Mouse (Mus musculus) erythroblast, embryonic 14.5 days (primary cell): ENCODE measurements around the gene Wdr81. TPM values are rescaled to one million over a fixed set of nuclear protein-coding genes. Genes with fewer than 3 reads are reported as not detected.

ENCODE experiments used
- H3K27me3 ChIP-seq: 2 replicates; pipeline ENCODE4 v1.6.1; 2012; ENCODE audit warnings: inconsistent platforms; ENCODE audit not compliant: control insufficient read depth
- H3K36me3 ChIP-seq: 2 replicates; pipeline ENCODE4 v1.6.1; 2012; ENCODE audit warnings: mild to moderate bottlenecking, inconsistent platforms; ENCODE audit not compliant: control insufficient read depth
- H3K4me1 ChIP-seq: 2 replicates; pipeline ENCODE4 v1.6.1; 2012; ENCODE audit warnings: inconsistent platforms; ENCODE audit not compliant: control insufficient read depth
- H3K4me3 ChIP-seq: replicated peaks from 2 replicates; pipeline ENCODE3; 2012; ENCODE audit warnings: moderate library complexity, mild to moderate bottlenecking, inconsistent platforms
- H3K9me3 ChIP-seq: 2 replicates; pipeline ENCODE4 v1.6.1; 2012; ENCODE audit warnings: low read length, inconsistent platforms, mixed read lengths; ENCODE audit not compliant: control insufficient read depth
- GATA1 ChIP-seq: IDR thresholded peaks from 2 replicates; pipeline ENCODE4 v1.6.1; 2012; ENCODE audit warnings: low read length, inconsistent platforms, mixed read lengths
- TAL1 ChIP-seq: IDR thresholded peaks from 3 replicates; pipeline ENCODE4 v1.6.1; 2012; ENCODE audit warnings: low read length, inconsistent platforms, mixed read lengths
- polyA plus RNA-seq: library from polyadenylated mRNA; stranded (reverse); fragments of >175 nt; gene quantifications from 2 replicates; pipeline ENCODE4 v1.2.3, GENCODE M21; 2012

The Wdr81 gene
- polyA plus RNA-seq, 1 experiment = 11.2 TPM

DNA sequence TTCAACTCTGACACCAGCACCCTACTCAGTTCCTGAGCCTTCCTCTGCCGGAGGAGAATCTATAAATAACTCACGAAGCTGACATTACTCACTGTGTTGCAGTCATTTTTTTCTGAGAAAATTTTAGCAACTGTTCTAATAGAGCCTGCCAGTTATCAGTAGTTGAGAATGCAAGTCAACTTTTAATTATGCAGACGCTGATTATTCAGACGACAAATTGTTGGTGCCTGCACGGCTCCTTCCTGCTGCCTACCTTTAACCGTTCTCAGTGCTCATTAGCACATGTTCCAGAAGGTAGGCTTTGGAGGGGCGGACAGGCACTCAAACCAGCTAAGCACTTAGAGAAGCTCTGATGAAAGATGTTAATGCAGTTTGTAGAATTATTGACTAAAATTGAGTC lies 57.1 kb downstream of the Wdr81 start:
- Histone ChIP-seq H3K27me3 (no peaks in the 10 kb centered on the region), H3K4me1 (peaks cover 2% of the 10 kb centered on the region), H3K9me3 (no peaks in the 10 kb centered on the region), H3K36me3 (peaks cover 6% of the 10 kb centered on the region), H3K4me3 (no peak overlapping the region)
- no peak for TF ChIP-seq GATA1
- no peak for TF ChIP-seq TAL1

DNA sequence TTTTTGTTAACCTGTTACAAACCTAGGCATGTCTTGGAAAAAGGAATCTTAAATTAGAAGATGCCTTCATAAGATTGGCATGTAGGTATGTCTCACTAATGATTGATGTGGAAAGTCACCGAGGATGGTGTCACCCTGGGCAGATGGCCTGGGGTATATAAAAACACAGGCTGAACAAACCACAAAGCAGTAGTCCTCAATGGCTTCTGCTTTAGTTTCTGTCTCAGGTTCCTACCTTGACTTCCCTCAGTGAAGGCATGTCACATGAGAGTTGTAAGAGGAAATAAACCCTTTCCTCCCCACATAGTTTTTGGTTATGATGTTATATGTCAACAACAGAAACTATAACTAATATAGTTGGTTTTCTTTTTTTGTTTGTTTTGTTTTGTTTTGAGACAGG lies 58.9 kb downstream of the Wdr81 start:
- H3K9me3 ChIP-seq = no peaks in the 10 kb centered on the region
- H3K4me3 ChIP-seq = no peak overlapping the region
- TF ChIP-seq TAL1 (no peak), GATA1 (no peak)
- peaks cover 6% of the 10 kb centered on the region for H3K36me3 ChIP-seq
- no peaks in the 10 kb centered on the region; the same call in 1 of the 2 replicates for H3K4me1 ChIP-seq
- no peaks in the 10 kb centered on the region for H3K27me3 ChIP-seq

Other genes with a start within 250 kb of the Wdr81 start
- gene Rpa1, start 106.4 kb downstream of the Wdr81 start, polyA plus RNA-seq = 7.1 and 7.4 TPM in 2 replicates
- 0.19 and 0.22 TPM in 2 replicates for gene Smyd4, start 106.3 kb downstream of the Wdr81 start, polyA plus RNA-seq
- gene Serpinf1, start 32.0 kb downstream of the Wdr81 start, polyA plus RNA-seq = 0.18 and 0.25 TPM in 2 replicates
- gene Serpinf2, start 15.1 kb downstream of the Wdr81 start, polyA plus RNA-seq = 0.36 and 0.42 TPM in 2 replicates
- 0.15 and 0.41 TPM in 2 replicates for gene Tlcd2, start 7.0 kb upstream of the Wdr81 start, polyA plus RNA-seq
- gene Prpf8, start 32.1 kb upstream of the Wdr81 start, polyA plus RNA-seq = 2.2 and 4.5 TPM in 2 replicates
- gene Rilp, start 55.4 kb upstream of the Wdr81 start, polyA plus RNA-seq = 0.10 TPM in 1 of 2 replicates, not detected in the other
- 0.04 and 0.06 TPM in 2 replicates for gene Scarf1, start 58.8 kb upstream of the Wdr81 start, polyA plus RNA-seq
- gene Slc43a2, start 77.0 kb upstream of the Wdr81 start, polyA plus RNA-seq = 0.29 and 0.56 TPM in 2 replicates
- gene Pitpna, start 133.4 kb upstream of the Wdr81 start, polyA plus RNA-seq = 2.2 and 2.7 TPM in 2 replicates
- gene Inpp5k, start 176.3 kb upstream of the Wdr81 start, polyA plus RNA-seq = 7.5 and 8.9 TPM in 2 replicates
- gene Myo1c, start 195.8 kb upstream of the Wdr81 start, polyA plus RNA-seq = 2.4 and 2.6 TPM in 2 replicates
- gene Crk, start 224.5 kb upstream of the Wdr81 start, polyA plus RNA-seq = 4.4 and 6.6 TPM in 2 replicates